Mouse (Mus musculus) embryonic facial prominence, embryonic 12.5 days (tissue): ENCODE data around the gene Dohh. TPM values are rescaled to one million over a fixed set of nuclear protein-coding genes. Genes with fewer than 3 reads are reported as not detected.
A peak's percentile ranks its signal among the peaks of the same experiment; 100 is the strongest.

Experiments
- ATAC-seq: fragments of 200-750 bp; cut with Nextera tagmentation; 2 replicates; pipeline ENCODE4 v1.8.0; 2017; ENCODE audit not compliant: insufficient number of reproducible peaks, insufficient read depth, low FRiP score, low TSS enrichment
- H3K27ac ChIP-seq: fragments of 300-500 bp; sonication (generic); 2 replicates; pipeline ENCODE4 v1.5.1; 2016; ENCODE audit warnings: mild to moderate bottlenecking
- H3K27me3 ChIP-seq: fragments of 300-500 bp; sonication (generic); 2 replicates; pipeline ENCODE4 v1.6.1; 2016; ENCODE audit warnings: mild to moderate bottlenecking, moderate library complexity
- H3K36me3 ChIP-seq: fragments of 300-500 bp; sonication (generic); 2 replicates; pipeline ENCODE4 v1.6.1; 2016; ENCODE audit warnings: mild to moderate bottlenecking
- H3K4me1 ChIP-seq: fragments of 300-500 bp; sonication (generic); 2 replicates; pipeline ENCODE4 v1.6.1; 2016
- H3K4me2 ChIP-seq: fragments of 300-500 bp; sonication (generic); replicated peaks from 2 replicates; pipeline ENCODE4 v1.6.1; 2016; ENCODE audit warnings: mild to moderate bottlenecking, moderate library complexity
- H3K4me3 ChIP-seq: fragments of 300-500 bp; sonication (generic); 2 replicates; pipeline ENCODE4 v1.5.1; 2016; ENCODE audit warnings: mild to moderate bottlenecking
- H3K9ac ChIP-seq: fragments of 300-500 bp; sonication (generic); 2 replicates; pipeline ENCODE4 v1.6.1; 2016; ENCODE audit warnings: mild to moderate bottlenecking, moderate library complexity
- H3K9me3 ChIP-seq: fragments of 300-500 bp; sonication (generic); 2 replicates; pipeline ENCODE4 v1.6.1; 2016; ENCODE audit warnings: mild to moderate bottlenecking, moderate library complexity
- WGBS: fragments of 180-500 bp; shearing (Covaris S2); methylation state at CpG from one replicate; pipeline ENCODE4 v1.1.7; 2016; 5-methylcytosine and 5-hydroxymethylcytosine counted together
- polyA plus RNA-seq: library from polyadenylated mRNA; unstranded; fragments of >200 nt; fragmentation: Nextera tagmentation; extraction: Ambion mirVana; gene quantifications from 2 replicates; pipeline ENCODE4 v1.2.1, GENCODE M21; 2016

The Dohh gene
- polyA plus RNA-seq, 1 experiment from 2014 or later = 73.6 TPM

DNA sequence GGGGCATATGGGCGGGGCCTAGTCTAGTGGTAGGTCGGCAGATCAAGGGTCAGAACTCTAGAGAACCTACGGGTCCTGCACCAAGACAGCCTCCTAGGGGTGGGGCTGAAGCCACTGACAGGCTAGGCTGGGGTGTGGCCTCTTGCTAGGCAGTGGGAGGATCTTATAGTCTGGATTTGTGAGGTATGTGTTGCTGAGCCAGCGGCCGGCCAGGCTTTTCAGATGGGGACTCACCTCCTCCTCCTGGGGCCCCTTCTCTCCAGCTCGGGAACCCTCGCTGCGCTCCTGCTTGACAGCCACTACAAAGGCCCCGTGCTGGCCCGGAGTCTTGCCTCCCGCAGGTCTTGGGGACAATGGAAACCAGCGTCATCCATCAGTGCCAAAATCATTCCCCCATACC, 35.1 kb upstream of the Dohh start:
- peaks cover 29% of the 10 kb centered on the region for H3K27me3 ChIP-seq
- no peak for ATAC-seq
- peak overlapping the region; percentile 54; the same call in 1 of the 2 replicates for H3K27ac ChIP-seq

DNA sequence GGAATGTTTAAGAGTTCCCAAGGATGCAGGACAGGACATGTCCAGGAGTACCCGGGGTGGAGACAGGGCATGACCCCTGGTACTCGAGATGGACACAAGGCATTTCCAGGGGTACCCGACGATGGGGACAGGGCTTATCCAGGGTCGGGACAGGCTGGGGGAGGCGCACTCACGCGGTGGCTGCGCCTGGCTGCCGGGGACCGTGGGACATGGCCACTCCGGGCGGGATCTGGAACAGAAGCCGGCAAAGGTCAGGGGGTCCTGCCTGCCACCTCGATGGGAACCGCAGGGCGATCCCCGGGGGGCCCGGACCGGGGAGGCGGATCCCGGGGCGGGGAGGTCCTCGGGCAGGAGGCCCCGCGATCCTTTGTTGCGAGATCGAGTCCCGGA, 34.3 kb upstream of the Dohh start:
- peak; percentile 3; the same call in 1 of the 2 replicates for ATAC-seq
- under 1% methylated on average over 29 of the region's 29 CpGs for WGBS
- peak overlapping the region; percentile 75 for H3K27ac ChIP-seq

More for the DNA sequence above, 35.1 kb upstream of the Dohh start:
- Histone ChIP-seq H3K4me1 (peaks cover 24% of the 10 kb centered on the region), H3K9me3 (no peaks in the 10 kb centered on the region), H3K9ac (peak overlapping the region; percentile 91), H3K4me2 (peak overlapping the region; percentile 90), H3K4me3 (peak overlapping the region; percentile 94), H3K36me3 (peaks cover 22% of the 10 kb centered on the region)
- 4% methylated on average over 11 of the region's 12 CpGs for WGBS

GRCm38 (mm10) chr10:81350351-81351063, 33.7 kb upstream of the Dohh start, which contains the start of gene Hmg20b:
Gene Hmg20b, minus strand, starts transcription at chr10:81350480.
- WGBS = 0% methylated on average over 54 of the region's 54 CpGs
- peaks cover 24% of the 10 kb centered on the region for H3K4me1 ChIP-seq
- peaks cover 16% of the 10 kb centered on the region for H3K27me3 ChIP-seq
- peak; percentile 94 for ATAC-seq
- peak within 1 kb of the TSS; percentile 91 for H3K9ac ChIP-seq
- H3K4me2 ChIP-seq = peak within 1 kb of the TSS; percentile 90
- no peaks in the 10 kb centered on the region for H3K9me3 ChIP-seq
- H3K36me3 ChIP-seq = peaks cover 17% of the 10 kb centered on the region
- H3K27ac ChIP-seq = peak within 1 kb of the TSS; percentile 75
- H3K4me3 ChIP-seq = peak within 1 kb of the TSS; percentile 94

More for the DNA sequence above, 34.3 kb upstream of the Dohh start:
- H3K4me3 ChIP-seq = peak overlapping the region; percentile 94
- peaks cover 21% of the 10 kb centered on the region for H3K27me3 ChIP-seq
- H3K36me3 ChIP-seq = peaks cover 22% of the 10 kb centered on the region
- no peaks in the 10 kb centered on the region for H3K9me3 ChIP-seq
- peak overlapping the region; percentile 91 for H3K9ac ChIP-seq
- H3K4me1 ChIP-seq = peaks cover 24% of the 10 kb centered on the region
- peak overlapping the region; percentile 90 for H3K4me2 ChIP-seq

- no peak overlapping the region for H3K4me2 ChIP-seq
- no peak overlapping the region for H3K27ac ChIP-seq
- no peak overlapping the region for H3K9ac ChIP-seq
- WGBS = 26% methylated on average over 9 of the region's 9 CpGs
- H3K27me3 ChIP-seq = peaks cover 8% of the 10 kb centered on the region; the same call in 1 of the 2 replicates
- H3K36me3 ChIP-seq = peaks cover 15% of the 10 kb centered on the region
- no peaks in the 10 kb centered on the region for H3K9me3 ChIP-seq
- H3K4me1 ChIP-seq = peaks cover 19% of the 10 kb centered on the region
- no peak overlapping the region for H3K4me3 ChIP-seq
- ATAC-seq = no peak
Measured at GRCm38 (mm10) chr10:81351678-81352291, 32.4 kb upstream of the Dohh start.

GRCm38 (mm10) chr10:81354738-81355477, 29.3 kb upstream of the Dohh start:
- H3K27ac ChIP-seq = no peak overlapping the region
- H3K9ac ChIP-seq = no peak overlapping the region
- no peak overlapping the region for H3K4me2 ChIP-seq
- WGBS = 52% methylated on average over 9 of the region's 9 CpGs
- no peaks in the 10 kb centered on the region for H3K27me3 ChIP-seq
- ATAC-seq = no peak
- H3K9me3 ChIP-seq = no peaks in the 10 kb centered on the region
- H3K36me3 ChIP-seq = no peaks in the 10 kb centered on the region
- H3K4me3 ChIP-seq = no peak overlapping the region
- H3K4me1 ChIP-seq = peaks cover 13% of the 10 kb centered on the region

- peaks cover 16% of the 10 kb centered on the region for H3K4me1 ChIP-seq
- ATAC-seq = no peak
- 73% methylated on average over 4 of the region's 4 CpGs for WGBS
Measured at GRCm38 (mm10) chr10:81355533-81355932, 28.7 kb upstream of the Dohh start.

GRCm38 (mm10) chr10:81356352-81356990, 27.8 kb upstream of the Dohh start:
- H3K9me3 ChIP-seq = no peaks in the 10 kb centered on the region
- no peak overlapping the region for H3K27ac ChIP-seq
- H3K27me3 ChIP-seq = no peaks in the 10 kb centered on the region
- H3K36me3 ChIP-seq = peaks cover 6% of the 10 kb centered on the region; the same call in 1 of the 2 replicates
- 59% methylated on average over 12 of the region's 12 CpGs for WGBS
- H3K4me2 ChIP-seq = peak overlapping the region; percentile 98; the same call in 1 of the 2 replicates
- no peak overlapping the region for H3K9ac ChIP-seq
- H3K4me3 ChIP-seq = no peak overlapping the region; the same call in 1 of the 2 replicates
- no peak for ATAC-seq
- peaks cover 23% of the 10 kb centered on the region for H3K4me1 ChIP-seq

More at GRCm38 (mm10) chr10:81355533-81355932, 28.7 kb upstream of the Dohh start:
- Histone ChIP-seq H3K27me3 (no peaks in the 10 kb centered on the region), H3K4me3 (no peak overlapping the region), H3K9me3 (no peaks in the 10 kb centered on the region), H3K27ac (no peak overlapping the region), H3K36me3 (no peaks in the 10 kb centered on the region), H3K9ac (no peak overlapping the region), H3K4me2 (no peak overlapping the region)

GRCm38 (mm10) chr10:81356991-81357844, 27.0 kb upstream of the Dohh start, which contains the start of gene Mfsd12:
Gene Mfsd12, plus strand, starts transcription at chr10:81357491.
- Histone ChIP-seq H3K4me1 (peaks cover 23% of the 10 kb centered on the region), H3K9ac (peak within 1 kb of the TSS; percentile 75), H3K9me3 (no peaks in the 10 kb centered on the region), H3K36me3 (peaks cover 6% of the 10 kb centered on the region; the same call in 1 of the 2 replicates), H3K27ac (no peak within 1 kb of the TSS), H3K4me2 (peak within 1 kb of the TSS; percentile 98), H3K27me3 (no peaks in the 10 kb centered on the region), H3K4me3 (peak within 1 kb of the TSS; percentile 74)
- 3% methylated on average over 72 of the region's 79 CpGs for WGBS
- ATAC-seq = peak; percentile 83

GRCm38 (mm10) chr10:81358209-81358608, 26.0 kb upstream of the Dohh start:
- Histone ChIP-seq H3K27me3 (peaks cover 6% of the 10 kb centered on the region), H3K36me3 (peaks cover 6% of the 10 kb centered on the region; the same call in 1 of the 2 replicates), H3K4me1 (peaks cover 25% of the 10 kb centered on the region), H3K9me3 (no peaks in the 10 kb centered on the region), H3K9ac (peak overlapping the region; percentile 75), H3K27ac (no peak overlapping the region), H3K4me3 (peak overlapping the region; percentile 74), H3K4me2 (peak overlapping the region; percentile 98)
- no peak; the same call in 1 of the 2 replicates for ATAC-seq
- 24% methylated on average over 4 of the region's 4 CpGs for WGBS

GRCm38 (mm10) chr10:81358841-81359240, 25.4 kb upstream of the Dohh start:
- Histone ChIP-seq H3K4me2 (peak overlapping the region; percentile 98), H3K9me3 (no peaks in the 10 kb centered on the region), H3K27ac (no peak overlapping the region), H3K4me3 (no peak overlapping the region), H3K9ac (no peak overlapping the region), H3K36me3 (peaks cover 6% of the 10 kb centered on the region; the same call in 1 of the 2 replicates), H3K27me3 (peaks cover 12% of the 10 kb centered on the region), H3K4me1 (peaks cover 32% of the 10 kb centered on the region)
- no peak for ATAC-seq
- whole genome bisulfite sequencing = 63% methylated on average over 1 of the region's 1 CpGs
